Mouse (Mus musculus): Measurements from ENCODE around the gene Izumo2. TPM values are rescaled to one million over a fixed set of nuclear protein-coding genes. Genes with fewer than 3 reads are reported as not detected.

The Izumo2 gene
- total RNA-seq (2014; fragmentation: Nextera tagmentation) (not detected in 2 replicates), total RNA-seq (2017) (not detected in 2 replicates)

GRCm38 (mm10) chr7:44708574-44708973 lies at the start of gene Izumo2:
TSS of gene Izumo2 (plus strand) at chr7:44708742.
- no peak for ATAC-seq (replicated peaks; ENCODE audit: low FRiP score, low TSS enrichment, poor library complexity, severe bottlenecking)

- no peak for ATAC-seq (replicated peaks; ENCODE audit: low FRiP score, low TSS enrichment, poor library complexity, severe bottlenecking)
These were observed 47.3 kb upstream of the Izumo2 start for GRCm38 (mm10) chr7:44661219-44661618.

DNA sequence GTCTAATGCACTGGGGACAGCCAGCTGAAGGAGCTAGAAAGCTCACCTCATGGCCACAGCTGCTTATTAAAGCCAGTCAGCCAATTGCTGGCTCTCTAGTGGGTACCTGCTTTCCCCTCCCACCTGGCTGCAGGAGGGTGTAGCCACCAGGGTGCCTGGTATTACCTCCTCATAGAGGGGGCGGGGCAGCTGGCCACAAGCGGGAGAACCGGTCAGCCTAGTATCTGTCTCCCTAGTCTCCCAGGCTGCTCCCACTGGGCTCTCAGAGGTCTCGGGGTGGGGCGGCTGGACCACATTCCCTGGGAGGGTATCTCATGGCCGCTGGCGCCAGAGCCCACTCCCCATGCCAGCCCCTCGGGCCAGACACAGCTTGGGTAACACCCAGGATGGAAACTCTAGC lies 46.4 kb upstream of the Izumo2 start:
- ATAC-seq (replicated peaks; ENCODE audit: low FRiP score, low TSS enrichment, poor library complexity, severe bottlenecking), result no peak

GRCm38 (mm10) chr7:44662569-44662968 lies 46.0 kb upstream of the Izumo2 start:
- ATAC-seq (replicated peaks; ENCODE audit: low FRiP score, low TSS enrichment, poor library complexity, severe bottlenecking), result no peak

DNA sequence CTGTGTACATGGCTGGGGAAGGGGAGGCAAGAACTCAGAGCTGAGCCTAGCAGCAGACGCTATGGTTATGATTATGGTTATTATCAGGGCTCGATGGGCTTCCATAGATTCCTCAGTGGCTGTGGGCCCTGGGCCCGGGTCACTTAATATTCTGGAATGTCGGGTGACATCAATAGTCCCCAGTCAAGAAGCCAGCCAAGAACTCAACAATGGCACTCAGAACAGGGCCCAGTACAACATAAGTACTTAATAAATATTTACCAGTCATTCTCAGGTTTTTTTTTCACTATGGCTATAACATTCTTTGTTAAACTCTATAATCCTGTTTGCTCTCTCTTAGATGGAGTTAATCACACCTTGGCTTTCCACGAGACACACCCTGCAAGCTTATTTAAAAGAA lies 45.0 kb upstream of the Izumo2 start:
- ATAC-seq (replicated peaks; ENCODE audit: low FRiP score, low TSS enrichment, poor library complexity, severe bottlenecking), result no peak

- ATAC-seq (replicated peaks; ENCODE audit: low FRiP score, low TSS enrichment, poor library complexity, severe bottlenecking), result no peak
These were observed 43.8 kb upstream of the Izumo2 start for GRCm38 (mm10) chr7:44664731-44665130.

- ATAC-seq (replicated peaks; ENCODE audit: low FRiP score, low TSS enrichment, poor library complexity, severe bottlenecking), result no peak
These were observed 42.1 kb upstream of the Izumo2 start for GRCm38 (mm10) chr7:44666462-44666861.

DNA sequence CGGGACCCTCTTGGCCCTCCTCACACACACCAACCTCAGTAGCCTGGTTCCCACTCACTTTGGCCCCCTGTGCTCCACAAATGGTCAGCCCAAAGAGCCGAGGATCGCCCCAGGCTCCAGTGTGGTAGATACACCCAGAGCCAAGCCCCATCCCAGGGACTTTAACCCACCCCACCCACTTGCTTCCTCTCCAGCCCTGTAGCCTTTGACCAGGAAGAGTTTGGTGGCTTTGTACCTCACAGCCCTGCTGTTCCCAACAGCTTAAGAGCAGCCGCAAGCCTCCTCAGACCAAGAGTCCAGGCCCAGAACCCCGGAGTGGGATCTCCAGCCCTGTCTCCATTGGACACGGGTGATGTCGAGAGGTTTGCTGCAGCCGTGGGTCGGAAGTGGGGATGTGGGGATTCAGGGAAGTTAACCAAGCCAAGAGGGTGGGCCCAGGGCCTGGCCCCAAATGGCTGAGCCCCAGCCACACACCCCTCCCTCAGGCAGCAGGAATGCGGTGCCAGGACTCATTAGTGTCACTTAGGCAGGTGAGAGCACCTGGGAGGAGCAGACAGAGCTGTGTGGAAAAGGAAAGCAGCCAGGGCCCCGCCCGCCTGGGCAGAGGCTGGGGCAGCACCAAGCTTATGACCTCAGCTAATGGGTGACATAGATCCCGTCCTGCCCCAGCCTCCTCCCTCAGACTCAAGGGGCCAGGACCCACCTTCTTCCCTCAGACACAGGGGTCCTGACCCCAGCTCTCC lies 40.4 kb upstream of the Izumo2 start:
- ATAC-seq (replicated peaks; ENCODE audit: low FRiP score, low TSS enrichment, poor library complexity, severe bottlenecking), result no peak

GRCm38 (mm10) chr7:44669103-44669502 lies 39.4 kb upstream of the Izumo2 start:
- no peak for ATAC-seq (replicated peaks; ENCODE audit: low FRiP score, low TSS enrichment, poor library complexity, severe bottlenecking)

DNA sequence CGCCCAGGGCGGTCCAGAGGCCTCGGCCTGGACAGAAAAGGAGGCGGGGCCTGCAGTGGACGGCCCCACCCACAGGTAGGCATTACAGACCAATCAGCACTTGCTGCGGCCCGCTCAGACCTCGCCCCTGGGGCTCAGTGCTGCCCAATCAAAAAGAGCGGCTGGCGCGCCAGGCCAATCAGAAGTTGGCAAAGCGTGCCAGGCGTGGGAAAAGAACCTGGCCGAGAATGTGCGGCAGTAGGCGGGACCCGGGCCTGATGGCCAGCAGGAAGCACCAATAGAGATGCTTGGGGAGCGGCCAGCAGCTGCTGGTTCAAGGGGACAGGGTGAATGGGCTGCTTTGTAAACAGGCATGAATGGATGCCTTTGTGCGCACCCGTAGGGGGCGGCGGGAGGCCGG lies 37.7 kb upstream of the Izumo2 start, which contains the start of gene Myh14:
Gene Myh14 (minus strand): TSS at position 41 of the 400 bp plus-strand sequence.
- ATAC-seq (replicated peaks; ENCODE audit: low FRiP score, low TSS enrichment, poor library complexity, severe bottlenecking), result peak; percentile 94

- ATAC-seq (replicated peaks; ENCODE audit: low FRiP score, low TSS enrichment, poor library complexity, severe bottlenecking), result no peak
These were observed 36.3 kb upstream of the Izumo2 start for GRCm38 (mm10) chr7:44672193-44672592.

DNA sequence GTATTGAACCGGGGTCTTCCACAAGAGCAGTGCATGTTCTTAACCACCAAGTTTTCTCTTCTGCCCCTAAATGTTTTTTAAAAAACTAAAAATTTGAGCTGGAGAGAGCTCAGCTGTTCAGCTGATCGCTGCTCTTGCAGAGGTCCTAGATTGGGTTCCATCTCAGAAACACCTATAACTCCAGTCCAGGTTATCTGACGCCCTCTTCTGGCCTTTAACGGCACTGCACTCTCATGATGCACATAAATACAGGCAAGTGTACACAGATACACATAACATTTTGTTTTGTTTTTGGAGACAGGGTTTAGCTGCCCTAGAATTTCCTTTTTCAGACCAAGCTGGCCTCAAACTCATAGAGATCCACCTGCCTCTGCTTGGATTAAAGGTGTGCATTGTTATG lies 34.0 kb upstream of the Izumo2 start:
- ATAC-seq (replicated peaks; ENCODE audit: low FRiP score, low TSS enrichment, poor library complexity, severe bottlenecking), result no peak

- no peak for ATAC-seq (replicated peaks; ENCODE audit: low FRiP score, low TSS enrichment, poor library complexity, severe bottlenecking)
These were observed 33.4 kb upstream of the Izumo2 start for GRCm38 (mm10) chr7:44675171-44675570.

GRCm38 (mm10) chr7:44676126-44676525 lies 32.4 kb upstream of the Izumo2 start:
- ATAC-seq (replicated peaks; ENCODE audit: low FRiP score, low TSS enrichment, poor library complexity, severe bottlenecking), result no peak

GRCm38 (mm10) chr7:44676611-44677010 lies 31.9 kb upstream of the Izumo2 start:
- ATAC-seq (replicated peaks; ENCODE audit: low FRiP score, low TSS enrichment, poor library complexity, severe bottlenecking), result no peak

DNA sequence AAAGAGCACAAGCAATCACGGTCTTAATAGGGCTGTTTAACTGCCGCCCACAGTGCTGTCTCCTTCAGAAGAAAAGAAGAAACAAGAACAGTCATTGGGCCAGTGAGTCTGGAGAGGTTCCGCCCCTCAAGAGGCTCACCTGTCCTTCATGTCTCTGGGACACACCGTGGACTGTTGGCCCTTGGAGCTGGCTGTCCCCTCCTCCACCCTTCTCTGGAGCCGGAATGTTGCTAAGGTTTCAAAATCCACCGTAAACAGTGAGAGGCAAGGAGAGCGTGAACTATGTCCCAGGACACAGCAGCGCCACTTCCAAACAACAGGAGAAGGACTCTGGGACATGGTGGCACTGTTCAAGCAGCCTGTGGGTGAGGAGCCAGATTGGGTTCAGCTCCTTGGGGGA lies 24.9 kb upstream of the Izumo2 start:
- ATAC-seq (replicated peaks; ENCODE audit: low FRiP score, low TSS enrichment, poor library complexity, severe bottlenecking), result no peak

DNA sequence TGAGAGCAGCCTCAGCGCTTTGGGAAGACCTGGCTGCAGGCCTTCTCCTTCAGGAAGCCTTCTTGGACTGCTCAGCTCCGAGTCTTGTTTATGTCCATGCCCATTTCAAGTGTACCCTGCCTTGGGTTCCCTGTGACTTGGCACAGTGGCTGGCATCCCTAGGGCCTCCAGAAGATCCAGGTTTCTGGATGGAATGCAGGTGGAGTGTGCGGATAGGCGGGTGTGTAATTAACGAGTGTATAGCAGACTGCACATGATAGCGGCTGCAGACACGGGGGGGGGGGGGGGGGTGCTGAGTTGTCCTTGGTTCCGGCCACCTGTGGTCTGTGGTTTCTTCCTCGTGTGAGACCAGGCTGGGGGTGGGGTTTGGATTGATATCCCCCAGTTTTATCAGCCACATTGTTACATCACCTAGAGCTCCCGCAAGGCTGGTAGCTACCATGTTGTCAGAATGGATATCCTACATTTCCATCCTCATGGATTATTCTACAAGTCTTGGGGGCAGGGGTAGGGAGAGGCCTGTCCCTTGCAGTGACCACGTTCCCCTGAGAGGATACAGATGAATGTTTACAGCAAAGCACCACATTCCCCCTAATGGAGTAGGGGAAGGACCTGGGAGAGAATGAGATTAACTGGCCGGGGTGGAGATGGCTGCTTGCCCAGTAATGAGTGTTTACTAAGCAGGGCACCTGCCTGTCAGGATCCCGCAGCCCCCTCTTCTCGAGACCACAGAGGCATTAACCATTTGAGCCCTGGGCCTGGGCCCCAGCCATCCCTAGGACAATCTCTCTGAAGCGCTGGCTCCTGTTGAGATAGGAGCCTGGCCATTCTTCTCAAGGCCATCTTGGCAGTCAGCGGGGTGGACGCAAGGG lies 22.8 kb upstream of the Izumo2 start:
- ATAC-seq (replicated peaks; ENCODE audit: low FRiP score, low TSS enrichment, poor library complexity, severe bottlenecking), result peak; percentile 67

GRCm38 (mm10) chr7:44688890-44689289 lies 19.7 kb upstream of the Izumo2 start:
- ATAC-seq (replicated peaks; ENCODE audit: low FRiP score, low TSS enrichment, poor library complexity, severe bottlenecking), result no peak

GRCm38 (mm10) chr7:44689331-44689730 lies 19.2 kb upstream of the Izumo2 start:
- ATAC-seq (replicated peaks; ENCODE audit: low FRiP score, low TSS enrichment, poor library complexity, severe bottlenecking), result no peak

DNA sequence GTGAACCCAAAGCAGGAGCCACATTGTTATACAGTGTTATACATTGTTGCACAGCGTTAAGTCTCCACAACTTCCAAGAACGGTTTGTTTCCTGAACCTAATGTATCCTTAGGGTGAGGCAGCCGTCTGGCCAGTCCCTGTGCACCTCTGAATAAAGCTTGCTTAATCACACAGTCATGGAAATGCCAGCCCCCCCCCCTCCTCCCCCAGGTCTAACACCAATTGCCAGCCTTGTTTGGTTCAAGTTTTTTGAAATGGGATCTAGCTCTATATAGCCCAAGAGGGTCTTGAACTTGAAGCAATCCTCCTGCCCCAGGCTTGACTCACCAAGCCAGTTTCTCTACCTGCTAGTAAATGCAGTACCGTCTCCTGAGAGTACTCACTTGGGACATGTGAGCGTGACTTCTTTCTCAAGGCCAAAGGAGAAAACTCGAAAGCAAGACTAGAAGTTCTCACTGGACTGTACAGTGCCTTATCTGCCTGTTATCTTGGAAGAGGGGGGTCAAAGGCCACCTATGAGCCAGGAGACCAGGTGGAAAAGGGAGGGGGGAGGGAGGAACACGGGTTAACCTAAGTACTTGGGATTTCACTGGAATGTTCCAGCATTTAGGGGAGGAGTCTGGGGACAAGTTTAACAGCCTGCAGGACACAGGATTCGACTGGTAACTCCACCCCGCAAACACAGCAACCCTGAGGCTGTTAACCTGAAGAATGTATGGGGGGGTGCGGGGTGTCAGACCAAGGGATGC lies 14.9 kb upstream of the Izumo2 start:
- ATAC-seq (replicated peaks; ENCODE audit: low FRiP score, low TSS enrichment, poor library complexity, severe bottlenecking), result no peak

All from megakaryocyte-erythroid progenitor cell, adult 5-6 weeks (primary cell).